Mouse (Mus musculus) midbrain, embryonic 12.5 days (tissue): ENCODE data around the gene Gm11937. TPM values are rescaled to one million over a fixed set of nuclear protein-coding genes. Genes with fewer than 3 reads are reported as not detected.
"Not testable (repeated sequence)": the region's sequence is repeated elsewhere in the genome, so short reads cannot be mapped to it uniquely, and the experiment has no call there.

Source experiments
- ATAC-seq: fragments of 200-750 bp; cut with Nextera tagmentation; 2 replicates; pipeline ENCODE4 v1.8.0; 2017; ENCODE audit warnings: low read depth, moderate TSS enrichment, moderate library complexity; ENCODE audit not compliant: low FRiP score
- H3K27ac ChIP-seq: fragments of 300-500 bp; sonication (generic); replicated peaks from 2 replicates; pipeline ENCODE4 v1.5.1; 2016; ENCODE audit warnings: mild to moderate bottlenecking
- H3K27me3 ChIP-seq: fragments of 300-500 bp; sonication (generic); 2 replicates; pipeline ENCODE4 v1.6.1; 2016; ENCODE audit warnings: mild to moderate bottlenecking
- H3K36me3 ChIP-seq: fragments of 300-500 bp; sonication (generic); 2 replicates; pipeline ENCODE4 v1.6.1; 2016
- H3K4me1 ChIP-seq: fragments of 300-500 bp; sonication (generic); 2 replicates; pipeline ENCODE4 v1.6.1; 2016
- H3K4me2 ChIP-seq: fragments of 300-500 bp; sonication (generic); replicated peaks from 2 replicates; pipeline ENCODE4 v1.6.1; 2016; ENCODE audit warnings: mild to moderate bottlenecking, moderate library complexity
- H3K4me3 ChIP-seq: fragments of 300-500 bp; sonication (generic); 2 replicates; pipeline ENCODE4 v1.5.1; 2016; ENCODE audit warnings: mild to moderate bottlenecking
- H3K9ac ChIP-seq: fragments of 300-500 bp; sonication (generic); replicated peaks from 2 replicates; pipeline ENCODE4 v1.6.1; 2016; ENCODE audit warnings: mild to moderate bottlenecking, moderate library complexity
- H3K9me3 ChIP-seq: fragments of 300-500 bp; sonication (generic); 2 replicates; pipeline ENCODE4 v1.6.1; 2016; ENCODE audit warnings: mild to moderate bottlenecking
- WGBS: fragments of 180-500 bp; shearing (Covaris S2); methylation state at CpG from one replicate; pipeline ENCODE4 v1.1.7; 2016; 5-methylcytosine and 5-hydroxymethylcytosine counted together
- polyA plus RNA-seq: library from polyadenylated mRNA; unstranded; fragments of >200 nt; fragmentation: Nextera tagmentation; extraction: Ambion mirVana; gene quantifications from 2 replicates; pipeline ENCODE4 v1.2.1, GENCODE M21; 2016

Gm11937 gene
- polyA plus RNA-seq, 1 experiment from 2014 or later, result not detected

DNA sequence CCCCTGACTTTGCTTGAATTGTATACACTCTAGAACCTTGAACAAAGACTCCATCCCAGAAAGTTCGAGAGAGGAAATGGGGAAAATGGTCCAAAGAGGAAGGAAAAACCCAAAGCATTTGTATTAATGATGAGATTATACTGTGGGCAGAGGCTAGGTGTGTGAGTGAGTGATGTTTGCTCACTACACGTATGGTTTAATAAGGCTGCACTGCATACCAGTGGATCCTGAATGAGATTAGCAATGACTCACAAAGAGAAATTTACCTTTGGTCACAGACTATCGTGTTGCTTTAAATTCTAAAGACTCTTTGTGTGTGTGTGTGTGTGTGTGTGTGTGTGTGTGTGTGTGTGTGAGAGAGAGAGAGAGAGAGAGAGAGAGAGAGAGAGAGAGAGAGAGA lies 20.9 kb upstream of the Gm11937 start:
- ATAC-seq, result no peak
- H3K9ac ChIP-seq, result no peak overlapping the region
- no peak overlapping the region for H3K4me3 ChIP-seq
- H3K36me3 ChIP-seq, result no peaks in the 10 kb centered on the region
- no peaks in the 10 kb centered on the region for H3K9me3 ChIP-seq
- H3K4me2 ChIP-seq, result no peak overlapping the region
- H3K27ac ChIP-seq, result no peak overlapping the region
- H3K27me3 ChIP-seq, result no peaks in the 10 kb centered on the region
- WGBS, result 79% methylated on average over 3 of the region's 3 CpGs
- 0 out of 2 replicates have a peak, but pooled peaks cover 2% of the 10 kb centered on the region for H3K4me1 ChIP-seq

GRCm38 (mm10) chr11:99628138-99628537 lies 18.1 kb upstream of the Gm11937 start, which contains the start of gene Krtap4-1:
TSS of gene Krtap4-1 (minus strand) at chr11:99628238.
- no peak within 1 kb of the TSS for H3K27ac ChIP-seq
- H3K9me3 ChIP-seq, result no peaks in the 10 kb centered on the region
- H3K9ac ChIP-seq, result no peak within 1 kb of the TSS
- no peak within 1 kb of the TSS for H3K4me3 ChIP-seq
- H3K27me3 ChIP-seq, result no peaks in the 10 kb centered on the region
- 83% methylated on average over 4 of the region's 4 CpGs for WGBS
- ATAC-seq, result no peak
- no peaks in the 10 kb centered on the region for H3K4me1 ChIP-seq
- no peaks in the 10 kb centered on the region for H3K36me3 ChIP-seq
- H3K4me2 ChIP-seq, result no peak within 1 kb of the TSS

DNA sequence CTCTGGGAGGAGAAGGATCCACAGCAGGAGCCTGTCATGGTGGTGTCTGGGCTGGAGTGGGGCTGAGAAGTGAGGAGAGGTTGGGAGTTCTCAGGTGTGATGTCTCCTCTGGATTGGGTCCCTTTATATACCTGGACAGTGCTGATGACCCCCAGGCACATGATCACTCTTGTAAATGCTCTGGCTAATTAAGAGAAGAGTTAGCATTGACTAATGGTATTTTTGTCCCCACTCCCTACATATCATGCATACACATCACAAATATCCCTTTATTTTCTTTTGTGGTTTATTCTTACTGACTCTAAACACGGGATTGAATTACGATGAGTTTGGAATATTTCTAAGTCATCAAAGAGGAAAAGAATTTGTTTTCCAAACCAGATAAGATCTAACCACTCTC lies 10.3 kb upstream of the Gm11937 start, which contains the start of gene Gm11562:
Gene Gm11562 (minus strand): TSS at position 101 of the 400 bp plus-strand sequence.
- H3K9me3 ChIP-seq, result no peaks in the 10 kb centered on the region
- no peak within 1 kb of the TSS for H3K4me3 ChIP-seq
- WGBS, result 87% methylated on average over 2 of the region's 2 CpGs
- no peak for ATAC-seq
- no peak within 1 kb of the TSS for H3K4me2 ChIP-seq
- no peak within 1 kb of the TSS for H3K27ac ChIP-seq
- H3K4me1 ChIP-seq, result no peaks in the 10 kb centered on the region
- no peaks in the 10 kb centered on the region for H3K27me3 ChIP-seq
- no peaks in the 10 kb centered on the region for H3K36me3 ChIP-seq
- no peak within 1 kb of the TSS for H3K9ac ChIP-seq

- Histone ChIP-seq H3K4me1 (no peaks in the 10 kb centered on the region), H3K4me2 (no peak within 1 kb of the TSS), H3K36me3 (no peaks in the 10 kb centered on the region), H3K4me3 (no peak within 1 kb of the TSS), H3K27me3 (no peaks in the 10 kb centered on the region), H3K9me3 (no peaks in the 10 kb centered on the region), H3K27ac (no peak within 1 kb of the TSS), H3K9ac (no peak within 1 kb of the TSS)
- ATAC-seq, result no peak
- WGBS, result 81% methylated on average over 3 of the region's 3 CpGs
Measured at GRCm38 (mm10) chr11:99614796-99615363, 4.9 kb upstream of the Gm11937 start, which contains the start of gene Krtap2-4. TSS of gene Krtap2-4 (minus strand) at chr11:99614846.

GRCm38 (mm10) chr11:99609126-99609525 lies 863 bp downstream of the Gm11937 start:
- no peaks in the 10 kb centered on the region for H3K9me3 ChIP-seq
- 69% methylated on average over 1 of the region's 1 CpGs for WGBS
- no peaks in the 10 kb centered on the region for H3K4me1 ChIP-seq
- H3K4me2 ChIP-seq, result no peak overlapping the region
- H3K9ac ChIP-seq, result no peak overlapping the region
- H3K27me3 ChIP-seq, result no peaks in the 10 kb centered on the region
- H3K27ac ChIP-seq, result no peak overlapping the region
- ATAC-seq, result no peak
- no peak overlapping the region for H3K4me3 ChIP-seq
- no peaks in the 10 kb centered on the region for H3K36me3 ChIP-seq

DNA sequence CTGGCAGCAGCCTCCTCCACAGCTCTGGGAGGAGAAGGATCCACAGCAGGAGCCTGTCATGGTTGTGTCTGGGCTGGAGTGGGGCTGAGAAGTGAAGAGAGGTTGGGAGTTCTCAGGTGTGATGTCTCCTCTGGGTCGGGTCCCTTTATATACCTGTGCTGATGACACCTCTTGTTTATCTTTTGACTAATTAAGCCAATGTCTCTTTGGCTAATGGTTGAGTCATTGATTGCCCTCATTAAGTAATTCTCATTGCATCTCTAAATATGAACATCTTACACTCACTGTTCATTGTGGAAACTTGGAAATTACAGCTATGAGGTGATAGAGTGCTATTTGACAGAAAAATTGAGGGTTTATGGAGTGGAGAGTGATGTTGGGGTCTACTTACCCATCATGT lies 6.8 kb downstream of the Gm11937 start, which contains the start of gene Gm11938:
Gene Gm11938 (minus strand): TSS at position 101 of the 400 bp plus-strand sequence.
- not testable (repeated sequence) for ATAC-seq, H3K4me1 ChIP-seq, H3K9me3 ChIP-seq, H3K9ac ChIP-seq, H3K27ac ChIP-seq, H3K4me3 ChIP-seq, H3K4me2 ChIP-seq, H3K36me3 ChIP-seq, H3K27me3 ChIP-seq
- 68% methylated on average over 1 of the region's 1 CpGs for WGBS

DNA sequence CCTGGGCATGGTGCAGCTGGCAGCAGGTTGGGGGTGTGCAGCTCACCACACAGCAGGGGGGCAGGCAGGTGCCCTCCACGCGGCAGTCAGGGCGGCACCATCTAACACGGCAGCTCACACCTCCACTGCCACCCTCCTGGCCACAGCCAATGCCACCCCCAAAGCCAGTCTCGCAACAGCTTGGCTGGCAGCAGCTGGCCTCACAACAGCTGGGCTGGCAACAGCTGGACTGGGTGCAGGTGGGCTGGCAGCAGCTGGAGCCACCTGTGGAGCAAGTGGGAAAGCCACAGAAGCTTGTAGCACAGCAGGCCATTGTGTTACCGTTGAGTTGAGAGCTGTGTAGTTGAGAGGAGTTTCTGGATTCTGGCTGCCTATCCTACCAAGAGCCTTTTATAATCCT lies 12.2 kb downstream of the Gm11937 start, which contains the start of gene Krtap9-3:
Gene Krtap9-3 (minus strand): TSS at position 364 of the 400 bp plus-strand sequence.
- H3K9ac ChIP-seq, H3K27me3 ChIP-seq, H3K9me3 ChIP-seq, H3K36me3 ChIP-seq, H3K4me2 ChIP-seq, ATAC-seq, H3K4me1 ChIP-seq, H3K4me3 ChIP-seq, H3K27ac ChIP-seq: not testable (repeated sequence)
- WGBS, result 87% methylated on average over 6 of the region's 6 CpGs

GRCm38 (mm10) chr11:99590981-99591380 lies 19.0 kb downstream of the Gm11937 start, which contains the start of gene Krtap1-3:
TSS of gene Krtap1-3 (minus strand) at chr11:99591339.
- Histone ChIP-seq H3K4me1 (no peaks in the 10 kb centered on the region), H3K4me3 (no peak within 1 kb of the TSS), H3K27ac (no peak within 1 kb of the TSS), H3K36me3 (no peaks in the 10 kb centered on the region), H3K9ac (no peak within 1 kb of the TSS), H3K27me3 (no peaks in the 10 kb centered on the region), H3K4me2 (no peak within 1 kb of the TSS), H3K9me3 (no peaks in the 10 kb centered on the region)
- WGBS, result 88% methylated on average over 6 of the region's 6 CpGs
- no peak for ATAC-seq

DNA sequence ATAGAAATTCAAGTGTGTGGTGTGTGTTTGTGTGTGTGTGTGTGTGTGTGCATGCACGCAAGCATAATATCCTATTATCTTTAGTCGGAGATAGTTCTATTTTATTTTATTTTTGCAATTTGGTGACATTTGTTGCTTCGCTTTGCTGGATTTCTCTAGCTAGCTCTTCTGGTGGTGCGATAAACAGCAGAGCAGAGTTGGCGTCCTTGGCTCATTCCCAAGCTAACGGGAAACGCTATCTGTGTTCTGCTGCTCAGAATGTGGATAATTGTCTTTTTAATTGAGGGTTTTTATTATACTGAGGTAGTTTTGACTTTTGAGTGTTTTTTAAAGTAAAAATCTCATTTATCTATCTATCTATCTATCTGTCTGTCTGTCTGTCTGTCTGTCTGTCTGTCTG lies 24.9 kb downstream of the Gm11937 start:
- WGBS, result 92% methylated on average over 7 of the region's 7 CpGs
- Histone ChIP-seq H3K36me3 (no peaks in the 10 kb centered on the region), H3K9ac (no peak overlapping the region), H3K9me3 (no peaks in the 10 kb centered on the region), H3K27ac (no peak overlapping the region), H3K4me2 (no peak overlapping the region), H3K4me1 (no peaks in the 10 kb centered on the region), H3K27me3 (no peaks in the 10 kb centered on the region), H3K4me3 (no peak overlapping the region)
- no peak for ATAC-seq

DNA sequence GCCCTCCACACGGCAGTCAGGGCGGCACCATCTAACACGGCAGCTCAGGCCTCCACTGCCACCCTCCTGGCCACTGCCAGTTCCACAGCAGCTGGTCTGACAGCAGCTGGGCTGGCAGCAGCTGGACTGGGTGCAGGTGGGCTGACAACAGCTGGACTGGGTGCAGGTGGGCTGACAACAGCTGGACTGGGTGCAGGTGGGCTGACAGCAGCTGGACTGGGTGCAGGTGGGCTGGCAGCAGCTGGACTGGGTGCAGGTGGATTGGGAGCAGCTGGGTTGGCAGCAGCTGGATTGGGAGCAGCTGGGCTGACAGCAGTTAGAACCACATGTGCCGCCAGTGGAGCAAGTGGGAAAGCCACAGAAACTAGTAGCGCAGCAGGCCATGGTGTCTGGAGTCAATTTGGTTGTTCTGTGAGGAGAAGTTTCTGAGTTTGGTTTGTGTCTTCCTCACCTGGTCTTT lies 26.7 kb downstream of the Gm11937 start, which contains the start of gene Krtap1-4:
Gene Krtap1-4 (minus strand): TSS at position 410 of the 460 bp plus-strand sequence.
- Histone ChIP-seq H3K27me3 (no peaks in the 10 kb centered on the region), H3K4me3 (no peak within 1 kb of the TSS), H3K4me2 (no peak within 1 kb of the TSS), H3K27ac (no peak within 1 kb of the TSS), H3K4me1 (no peaks in the 10 kb centered on the region), H3K9ac (no peak within 1 kb of the TSS), H3K36me3 (no peaks in the 10 kb centered on the region), H3K9me3 (no peaks in the 10 kb centered on the region)
- 87% methylated on average over 5 of the region's 5 CpGs for WGBS
- no peak for ATAC-seq

DNA sequence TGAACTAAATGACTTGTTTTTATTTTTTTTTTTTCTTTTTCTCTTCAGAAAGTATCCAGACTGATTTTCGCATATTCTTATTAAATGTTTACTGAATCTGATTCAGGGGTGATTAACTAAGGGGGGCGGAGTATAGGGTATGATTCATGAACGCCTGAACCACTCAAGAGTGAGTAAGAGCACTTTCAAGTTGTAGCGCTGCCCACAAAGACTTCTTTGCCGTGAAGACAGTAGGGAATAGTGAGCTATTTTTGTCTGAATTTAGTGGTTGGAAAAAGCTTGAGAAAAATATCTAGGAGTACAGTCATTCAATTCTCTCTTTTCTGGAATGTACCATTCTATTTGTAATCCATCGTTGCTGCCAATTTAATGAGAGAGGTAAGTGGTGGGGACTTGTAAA lies 28.4 kb downstream of the Gm11937 start:
- 91% methylated on average over 6 of the region's 6 CpGs for WGBS
- Histone ChIP-seq H3K36me3 (no peaks in the 10 kb centered on the region), H3K4me1 (no peaks in the 10 kb centered on the region), H3K9me3 (no peaks in the 10 kb centered on the region), H3K9ac (no peak overlapping the region), H3K27me3 (no peaks in the 10 kb centered on the region), H3K4me2 (no peak overlapping the region), H3K4me3 (no peak overlapping the region), H3K27ac (no peak overlapping the region)
- ATAC-seq, result no peak

GRCm38 (mm10) chr11:99581051-99581450 lies 28.9 kb downstream of the Gm11937 start:
- no peak overlapping the region for H3K27ac ChIP-seq
- H3K9me3 ChIP-seq, result no peaks in the 10 kb centered on the region
- no peak for ATAC-seq
- no peak overlapping the region for H3K4me2 ChIP-seq
- no peak overlapping the region for H3K4me3 ChIP-seq
- no peaks in the 10 kb centered on the region for H3K27me3 ChIP-seq
- H3K9ac ChIP-seq, result no peak overlapping the region
- WGBS, result 94% methylated on average over 5 of the region's 5 CpGs
- H3K36me3 ChIP-seq, result no peaks in the 10 kb centered on the region
- no peaks in the 10 kb centered on the region for H3K4me1 ChIP-seq
